Mouse (Mus musculus): Measurements from ENCODE around the gene Map2k5.
A peak's percentile ranks its signal among the peaks of the same experiment; 100 is the strongest.

The Map2k5 gene

DNA sequence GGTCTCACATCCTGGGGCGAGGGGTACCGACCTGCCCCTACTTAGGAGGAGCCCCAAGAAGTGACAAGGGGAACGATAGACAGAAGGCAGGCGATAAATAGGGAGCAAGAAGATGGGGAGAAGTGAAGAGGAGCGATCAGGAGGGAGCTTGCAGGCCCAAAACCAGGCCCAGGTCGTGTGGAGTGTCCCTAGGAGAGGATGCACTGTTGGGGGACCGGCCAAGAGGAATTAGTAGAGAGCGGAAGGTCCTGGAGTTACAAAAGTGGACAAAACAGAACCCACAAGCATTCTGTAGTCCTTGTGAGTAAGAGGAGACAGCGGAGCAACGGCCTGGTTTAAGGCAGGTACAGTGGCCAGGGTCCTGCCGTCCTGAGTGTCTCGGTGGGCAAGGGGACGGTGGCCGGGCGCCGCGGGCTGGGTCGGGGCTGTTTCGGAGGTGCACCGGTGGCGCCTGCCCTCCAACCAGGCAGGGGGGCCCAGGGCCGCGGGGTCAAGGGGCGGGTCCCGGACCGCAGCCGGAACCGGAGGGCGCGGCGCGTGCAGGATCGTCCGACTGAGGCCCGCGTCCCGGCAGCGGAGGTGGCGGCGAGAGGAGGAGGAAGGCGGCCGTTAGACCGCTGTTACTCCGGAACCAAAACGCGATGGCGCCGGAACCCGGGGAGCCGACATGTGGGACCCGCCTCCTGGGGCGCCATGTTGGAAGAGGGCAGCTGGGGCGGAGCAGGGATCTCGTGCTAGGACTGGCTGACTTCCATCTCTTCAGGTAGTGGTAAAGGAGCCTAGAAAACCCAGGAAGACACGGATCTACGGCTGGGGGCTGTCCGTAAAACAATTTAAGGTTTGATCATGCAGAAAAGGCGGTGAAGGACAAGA, at the start of gene Map2k5:
TSS of gene Map2k5 (minus strand) at position 633 of the 873 bp plus-strand sequence.
- DNase-seq (ENCODE audit: extremely low spot score) = peak; percentile 92

DNA sequence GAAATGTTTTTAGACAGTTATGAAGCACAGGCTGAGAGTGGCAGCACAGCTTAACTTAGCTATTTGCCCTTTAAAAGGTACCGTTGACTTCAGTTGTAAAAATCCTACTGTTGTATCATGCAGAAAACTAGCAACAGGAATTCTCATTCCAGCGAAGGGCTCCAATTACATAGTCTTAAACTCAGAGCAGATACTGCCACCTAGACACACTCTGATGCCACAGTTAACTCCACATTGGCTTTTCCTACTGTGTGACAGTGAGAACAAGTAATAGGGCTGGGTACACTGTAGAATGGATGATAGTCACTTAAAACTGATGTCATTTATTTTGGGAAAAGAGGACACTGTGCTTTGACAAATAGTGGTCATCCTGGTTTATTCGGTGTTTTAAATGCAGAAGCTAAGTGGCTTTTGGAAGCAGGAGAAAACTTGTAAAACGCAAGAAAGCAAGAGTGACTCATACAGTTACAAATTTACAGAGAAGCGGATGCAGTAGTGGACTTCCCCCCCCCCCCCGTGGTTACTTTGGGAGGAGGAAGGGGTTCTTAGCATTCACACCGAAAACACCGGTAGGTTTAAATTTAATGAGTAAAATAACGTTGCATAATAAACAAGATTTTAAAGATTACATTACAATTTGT, 43.5 kb upstream of the Map2k5 start:
- no peak for DNase-seq (ENCODE audit: extremely low spot score)

DNA sequence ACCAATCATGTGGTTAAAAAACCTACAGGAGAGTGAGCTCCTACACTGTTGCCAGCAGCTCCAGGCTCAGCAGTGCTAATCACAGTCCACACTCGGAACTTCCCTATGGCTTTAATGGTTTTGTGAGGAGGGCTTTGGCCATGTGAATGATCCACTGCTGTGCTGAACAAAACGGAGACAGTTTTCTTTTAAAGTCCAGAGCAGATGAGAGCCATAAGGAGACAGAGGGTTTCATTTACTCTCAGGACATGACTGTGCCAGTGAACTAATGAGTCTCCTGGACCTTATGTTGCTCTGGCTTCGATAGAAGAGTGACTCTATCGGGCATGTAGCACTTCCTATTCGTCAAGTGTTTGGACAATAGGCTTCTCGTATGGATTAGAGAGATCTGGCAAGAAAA, 42.7 kb upstream of the Map2k5 start:
- no peak for DNase-seq (ENCODE audit: extremely low spot score)

DNA sequence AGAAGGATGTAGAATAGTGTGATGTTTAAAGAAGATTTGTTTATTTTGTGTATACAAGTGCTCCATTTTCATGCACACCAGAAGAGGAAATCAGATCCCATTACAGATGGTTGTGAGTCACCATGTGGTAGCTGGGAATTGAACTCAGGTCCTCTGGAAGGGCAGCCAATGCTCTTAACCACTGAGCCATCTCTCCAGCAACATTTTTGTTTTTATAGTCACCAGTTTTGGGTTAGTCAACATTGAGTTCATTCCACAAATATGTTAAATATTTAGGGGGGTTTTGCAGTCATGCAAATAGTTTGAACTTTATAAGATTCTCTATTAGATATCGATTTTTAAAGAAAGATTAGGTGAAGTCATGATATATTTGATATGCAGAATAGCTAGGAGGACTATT, 22.5 kb upstream of the Map2k5 start:
- DNase-seq (ENCODE audit: extremely low spot score) = no peak

DNA sequence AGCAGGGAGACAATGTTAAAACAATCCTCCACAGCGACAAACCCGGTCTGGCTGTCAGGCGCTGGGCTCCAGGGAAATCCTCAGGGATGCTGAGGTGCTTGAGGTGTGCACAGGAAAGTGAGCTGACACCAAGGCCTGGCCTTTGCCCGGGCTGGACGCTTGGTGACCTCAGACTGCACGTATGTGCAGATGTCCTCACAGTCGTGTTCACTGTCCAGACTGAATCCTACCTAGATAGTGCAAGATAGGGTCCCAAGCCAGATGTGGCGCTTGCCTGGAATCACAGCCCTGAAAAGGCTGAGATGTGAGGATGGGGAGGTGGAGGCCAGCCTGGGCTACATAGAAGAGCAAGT, 21.7 kb upstream of the Map2k5 start:
- no peak for DNase-seq (ENCODE audit: extremely low spot score)

DNA sequence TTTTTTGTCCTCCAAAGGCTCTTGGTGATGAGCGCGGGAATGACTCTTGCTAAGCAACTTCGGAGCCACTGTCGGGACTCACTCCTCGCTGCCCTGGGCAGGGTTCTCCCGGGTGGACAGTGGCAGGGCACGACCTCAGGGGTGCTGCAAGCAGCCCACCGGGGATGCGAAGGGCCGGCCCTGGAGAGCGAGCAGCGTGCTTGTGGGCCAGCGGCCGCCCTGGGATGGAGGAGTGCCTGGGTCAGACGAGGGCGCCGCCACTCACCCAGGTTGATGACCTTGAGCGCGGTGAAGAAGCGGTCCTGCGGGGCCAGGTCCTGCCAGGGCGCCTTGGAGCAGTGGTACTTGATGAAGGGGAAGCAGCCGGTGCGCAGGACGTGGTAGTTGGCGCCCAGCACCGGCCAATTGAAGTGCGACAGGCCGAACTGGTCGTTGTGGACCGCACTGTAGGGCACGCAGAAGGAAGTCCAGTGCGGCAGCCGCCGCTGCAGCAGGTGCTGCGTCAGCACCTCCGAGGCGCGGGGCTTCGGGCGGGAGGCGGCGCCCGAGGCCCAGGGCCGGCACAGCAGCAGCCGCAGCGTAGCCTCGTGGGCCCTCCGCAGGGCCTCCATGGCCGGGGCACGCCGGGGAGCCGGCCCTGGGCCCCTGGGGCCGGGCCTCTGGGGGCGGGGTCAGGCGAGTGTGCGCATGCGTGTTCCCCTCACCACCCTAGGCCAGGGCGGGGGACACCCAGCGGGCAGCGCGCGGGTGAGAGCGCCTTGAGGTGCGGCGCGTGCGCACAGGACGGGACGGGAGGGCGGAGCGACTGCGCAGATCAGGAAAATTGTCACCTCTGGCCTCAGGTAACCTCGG, 21.1 kb upstream of the Map2k5 start, which contains the start of gene 2300009A05Rik:
TSS of gene 2300009A05Rik (minus strand) at position 636 of the 852 bp plus-strand sequence.
- peak; percentile 96 for DNase-seq (ENCODE audit: extremely low spot score)

DNA sequence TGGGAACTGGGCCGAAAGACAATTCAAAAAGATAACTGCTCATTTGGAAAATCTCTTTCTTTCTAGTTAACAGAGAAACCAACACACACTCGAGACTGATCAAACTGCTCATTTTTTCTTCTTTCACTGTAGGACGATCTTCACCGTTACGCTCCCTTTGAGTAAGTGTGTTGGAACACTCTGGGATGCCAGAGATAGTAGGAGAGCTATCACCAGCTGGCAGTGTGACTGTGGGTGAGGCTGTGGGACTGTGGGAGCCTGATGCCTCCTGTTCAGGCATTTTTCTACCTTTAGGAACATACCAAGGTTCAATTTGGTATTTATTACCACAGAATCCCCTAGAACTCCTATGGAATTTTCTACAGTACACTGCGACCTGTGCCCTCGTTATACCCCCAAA, 17.9 kb upstream of the Map2k5 start:
- no peak for DNase-seq (ENCODE audit: extremely low spot score)

DNA sequence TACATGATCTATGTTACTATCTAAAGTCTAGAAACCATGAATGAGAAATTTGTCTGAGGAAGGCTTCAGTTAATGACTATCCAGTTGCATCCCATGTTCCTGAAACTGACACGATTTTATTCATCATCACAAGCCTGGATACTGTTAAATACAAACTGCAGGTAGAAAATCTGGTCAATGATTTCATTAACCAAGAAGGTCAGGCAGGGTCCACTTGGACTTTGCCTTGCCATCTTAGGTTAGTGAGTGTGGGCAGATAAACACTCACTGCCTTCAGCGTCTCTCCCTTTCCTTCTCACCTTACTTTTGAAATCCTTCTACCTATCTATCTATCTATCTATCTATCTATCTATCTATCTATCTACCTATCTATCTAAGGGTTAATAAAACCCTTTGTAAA, 13.6 kb upstream of the Map2k5 start:
- DNase-seq (ENCODE audit: extremely low spot score) = no peak

DNA sequence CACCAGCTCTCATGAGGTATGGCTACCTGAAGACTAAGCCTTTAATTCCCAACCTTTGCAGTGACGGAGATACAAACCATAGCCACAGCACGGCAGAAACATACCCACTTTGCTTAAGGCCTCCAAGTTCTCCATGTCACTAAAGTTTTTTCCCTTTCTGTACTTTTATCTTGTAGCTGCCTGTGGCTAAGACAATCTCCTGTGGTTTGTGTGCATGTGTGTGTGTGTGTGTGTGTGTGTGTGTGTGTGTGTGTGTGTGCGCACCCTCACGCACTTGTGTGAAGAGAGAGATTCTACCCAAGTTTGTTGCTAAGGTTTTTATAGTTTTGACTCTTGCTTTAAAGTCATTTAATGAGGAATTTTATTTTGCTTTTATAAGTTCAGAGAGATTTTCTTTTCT, 5.1 kb upstream of the Map2k5 start:
- no peak for DNase-seq (ENCODE audit: extremely low spot score)

DNA sequence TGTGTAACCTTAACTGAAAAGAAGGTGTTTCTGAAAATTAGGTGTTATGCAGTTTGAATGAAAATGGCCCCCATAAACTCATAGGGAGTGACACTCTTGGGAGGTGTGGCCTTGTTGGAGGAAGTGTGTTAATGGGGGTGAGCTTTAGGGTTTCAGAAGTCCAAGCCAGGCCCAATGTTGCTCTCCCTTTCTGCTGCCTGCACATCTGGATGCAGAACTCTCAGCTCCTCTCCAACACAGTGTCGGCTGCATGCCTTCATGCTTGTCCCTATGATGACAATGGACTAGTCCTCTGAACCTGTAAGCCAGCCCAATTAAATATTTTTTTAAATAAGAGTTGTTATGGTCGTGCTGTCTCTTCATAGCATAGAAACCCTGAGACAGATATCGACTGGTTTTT, 2.6 kb upstream of the Map2k5 start:
- DNase-seq (ENCODE audit: extremely low spot score) = no peak

DNA sequence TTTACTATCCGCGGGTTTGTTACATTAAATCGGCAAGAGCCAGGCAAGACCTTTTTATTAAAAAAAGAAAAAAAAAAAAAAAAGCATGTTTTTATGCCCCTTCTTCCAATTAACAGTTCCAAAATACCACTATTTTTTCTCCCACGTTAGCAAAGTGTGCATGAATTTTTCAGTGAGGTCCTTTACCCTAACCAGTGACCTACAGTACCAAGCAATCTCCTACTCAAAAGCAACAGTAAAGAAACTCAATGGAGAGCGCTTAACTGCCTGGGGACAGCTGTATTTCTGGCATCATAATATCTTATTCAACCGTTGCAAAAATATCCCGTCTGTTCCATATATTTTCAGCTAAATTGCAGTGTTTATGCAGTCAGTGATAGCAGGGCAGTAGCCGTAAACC, 472 bp upstream of the Map2k5 start:
- peak; percentile 7 for DNase-seq (ENCODE audit: extremely low spot score)

DNA sequence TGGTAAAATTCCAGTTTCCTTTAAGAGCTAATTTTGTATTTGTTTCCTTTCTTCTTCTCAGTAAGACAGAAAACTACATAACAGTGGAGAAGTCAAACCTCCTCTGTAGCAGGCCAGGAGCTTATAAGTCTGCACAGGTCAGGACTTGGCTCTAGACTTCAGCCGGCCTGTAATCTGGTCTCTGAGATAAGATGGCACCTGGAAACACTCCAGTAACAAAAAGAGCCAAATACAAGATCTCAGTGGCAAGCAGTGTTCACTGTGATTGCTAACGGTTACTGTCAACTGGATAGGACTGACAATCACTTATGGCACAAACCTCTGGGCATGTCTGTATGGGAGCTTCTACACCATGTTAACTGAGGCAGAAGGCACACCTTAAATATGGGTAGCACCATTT, 4.4 kb downstream of the Map2k5 start:
- DNase-seq (ENCODE audit: extremely low spot score) = no peak

DNA sequence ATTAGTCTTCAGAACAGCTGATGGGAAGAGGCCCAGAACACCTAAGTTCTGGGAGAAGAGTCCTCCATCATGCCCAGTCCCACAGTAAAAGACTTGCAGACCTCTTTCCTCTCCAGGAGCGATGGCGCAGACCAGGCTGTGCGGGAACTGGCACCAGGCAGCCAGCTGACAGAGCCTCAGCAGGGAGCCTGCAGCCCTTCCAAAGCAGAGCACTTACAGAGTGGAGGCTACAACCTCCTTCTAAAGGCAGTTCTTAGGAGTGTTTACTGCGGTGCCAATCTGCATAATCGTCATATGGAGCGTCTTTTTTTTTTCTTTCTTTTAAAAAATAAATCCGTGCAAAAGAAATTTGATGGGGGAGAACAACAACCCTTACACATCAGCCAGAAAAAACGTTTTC, 5.2 kb downstream of the Map2k5 start:
- DNase-seq (ENCODE audit: extremely low spot score) = no peak

DNA sequence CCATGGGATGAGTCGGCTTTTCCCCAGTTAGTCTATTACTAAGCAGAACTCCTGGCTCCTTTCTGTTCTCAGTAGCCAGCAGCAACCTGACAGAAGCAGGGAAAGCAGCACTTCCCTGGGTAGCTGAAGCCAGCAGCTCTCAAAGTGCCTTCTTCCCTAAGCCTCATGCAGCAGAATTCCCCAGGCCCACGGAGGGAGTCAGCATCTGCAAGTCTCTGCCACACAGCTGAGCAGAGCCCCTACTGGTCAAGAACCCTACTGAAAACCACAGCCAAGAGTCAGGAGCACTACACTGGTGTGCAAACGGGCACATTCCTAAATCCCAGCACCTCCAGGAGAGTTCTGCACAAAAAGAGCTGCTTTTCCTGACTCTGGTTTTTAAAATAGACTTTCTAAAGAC, 17.3 kb downstream of the Map2k5 start:
- DNase-seq (ENCODE audit: extremely low spot score) = no peak

DNA sequence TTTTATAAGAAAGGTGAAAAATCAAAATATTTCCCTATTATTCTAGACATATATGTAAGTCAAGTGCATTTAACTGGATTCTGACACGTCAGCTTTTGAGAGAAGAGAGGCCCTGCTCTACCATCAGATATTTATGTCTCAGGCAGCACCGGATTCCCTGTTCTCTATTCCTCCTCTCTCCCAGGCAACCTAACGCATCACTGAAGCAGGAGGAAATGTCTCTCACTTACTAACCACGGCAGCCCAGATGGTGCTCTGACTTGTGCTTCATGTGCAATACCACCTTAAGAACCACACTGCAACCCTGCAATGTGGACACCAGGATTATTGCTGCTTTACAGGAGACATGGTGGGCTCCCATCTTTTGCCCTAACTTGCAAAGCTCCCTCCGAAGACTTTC, 18.7 kb downstream of the Map2k5 start:
- no peak for DNase-seq (ENCODE audit: extremely low spot score)

DNA sequence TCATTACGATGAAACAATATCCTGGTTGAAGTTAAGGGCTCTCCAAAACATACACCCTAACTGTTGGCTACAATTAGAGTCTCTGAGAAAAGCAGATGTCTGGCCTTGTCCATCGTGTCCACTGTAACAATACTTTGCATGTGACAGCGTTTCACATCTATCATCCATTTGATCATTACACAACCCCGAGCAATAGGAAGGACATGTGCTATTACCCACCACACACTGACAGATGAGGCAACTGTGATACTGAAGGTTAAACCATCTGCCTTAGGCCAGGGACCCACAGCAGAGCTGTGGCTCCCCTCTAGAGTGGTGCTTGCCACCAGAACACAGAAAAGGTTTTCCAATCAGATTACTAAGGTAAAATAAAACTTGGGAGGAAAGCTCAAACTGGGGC, 21.0 kb downstream of the Map2k5 start:
- DNase-seq (ENCODE audit: extremely low spot score) = no peak

DNA sequence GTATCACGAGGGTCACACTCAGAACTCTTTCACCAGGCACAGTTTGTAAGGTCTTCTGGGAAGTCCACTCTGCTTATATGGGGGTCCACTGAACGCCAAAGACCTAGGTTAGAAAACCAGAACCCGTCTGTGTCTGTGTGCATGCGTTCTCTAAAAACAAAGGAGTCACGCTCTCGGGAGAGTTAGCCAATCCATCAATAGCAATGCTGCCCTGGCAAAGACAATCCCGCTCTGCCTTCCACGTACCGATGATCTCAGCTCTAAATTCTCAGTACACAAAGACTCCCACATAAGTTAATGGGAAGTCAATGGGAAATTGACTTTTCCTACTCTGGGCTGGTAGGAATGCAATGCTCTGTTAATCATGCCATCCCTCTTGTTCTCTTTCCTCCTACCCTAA, 21.4 kb downstream of the Map2k5 start:
- DNase-seq (ENCODE audit: extremely low spot score) = no peak

DNA sequence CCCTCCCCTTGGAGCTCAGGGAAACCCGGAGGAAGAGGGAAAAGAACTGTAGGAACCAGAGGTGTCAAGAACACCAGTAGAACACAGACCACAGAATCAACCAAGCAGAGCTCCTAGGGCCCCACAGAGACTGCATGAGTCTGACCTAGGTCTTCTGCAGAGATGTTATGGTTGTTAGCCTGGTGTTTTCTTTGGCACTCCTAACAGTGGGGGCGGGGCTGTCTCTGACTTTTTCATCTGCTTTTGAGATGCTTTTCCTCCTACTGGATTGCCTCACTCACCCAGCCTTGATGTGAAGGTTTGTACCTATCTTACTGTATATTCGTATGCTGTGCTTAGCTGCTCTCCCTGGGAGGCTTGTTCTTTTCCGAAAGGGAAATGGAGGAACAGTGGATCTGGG, 23.5 kb downstream of the Map2k5 start:
- no peak for DNase-seq (ENCODE audit: extremely low spot score)

DNA sequence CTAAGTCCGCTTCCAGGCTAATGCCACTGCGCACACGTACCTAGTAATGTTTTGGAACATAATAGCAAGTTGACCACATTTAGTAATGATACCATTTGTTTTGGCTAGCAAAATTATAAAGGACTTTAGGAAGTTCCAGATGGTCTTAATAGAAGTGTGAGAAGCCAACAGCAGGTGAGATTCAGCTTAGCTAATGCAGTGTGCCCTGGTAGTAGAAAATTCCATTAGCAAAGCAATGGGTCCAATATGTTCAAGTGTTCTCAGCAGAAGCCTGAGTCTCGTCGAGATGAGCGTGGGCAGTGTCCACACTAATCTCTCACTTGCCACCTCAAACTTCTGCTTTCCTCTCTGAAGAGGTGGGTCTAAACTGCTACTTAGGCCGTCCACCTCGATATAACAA, 27.7 kb downstream of the Map2k5 start:
- DNase-seq (ENCODE audit: extremely low spot score) = no peak

DNA sequence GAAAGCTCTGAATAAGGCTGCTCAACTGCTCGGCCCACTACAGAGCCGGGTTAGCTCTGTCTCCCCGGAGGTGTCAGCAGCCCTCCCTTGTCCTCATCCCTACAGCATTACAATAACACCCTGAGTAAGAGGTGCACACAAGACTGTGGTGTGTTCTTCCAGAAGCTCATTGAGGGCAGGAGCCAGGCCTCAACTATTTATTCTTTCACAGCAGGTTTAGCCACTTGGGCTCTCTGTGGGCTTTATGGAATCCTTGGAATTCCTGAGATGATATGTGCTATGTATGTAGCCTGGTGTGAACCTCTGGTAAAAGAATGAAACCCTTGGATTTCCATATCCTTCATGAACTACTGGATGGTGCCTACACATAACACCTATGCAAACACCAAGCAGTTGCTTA, 28.5 kb downstream of the Map2k5 start:
- no peak for DNase-seq (ENCODE audit: extremely low spot score)

DNA sequence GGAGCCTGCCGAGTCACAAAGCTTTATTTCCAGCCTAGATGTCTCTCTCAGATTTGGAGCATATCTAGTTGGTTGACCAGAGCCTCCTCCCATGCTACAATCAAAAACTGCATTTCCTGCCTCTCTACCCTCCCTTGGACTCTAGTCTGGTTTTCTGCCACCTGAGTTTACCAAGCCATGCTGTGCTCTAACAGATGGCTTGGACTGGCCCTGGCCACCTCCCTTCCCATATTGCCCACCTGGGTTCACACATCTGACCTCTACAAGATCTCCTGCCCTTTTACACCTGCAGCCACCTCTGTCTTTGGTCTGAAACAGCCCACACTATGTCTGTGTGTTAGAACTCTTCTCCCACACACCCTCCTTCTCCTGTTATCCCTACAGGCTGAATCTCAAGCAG, 29.6 kb downstream of the Map2k5 start:
- no peak for DNase-seq (ENCODE audit: extremely low spot score)

DNA sequence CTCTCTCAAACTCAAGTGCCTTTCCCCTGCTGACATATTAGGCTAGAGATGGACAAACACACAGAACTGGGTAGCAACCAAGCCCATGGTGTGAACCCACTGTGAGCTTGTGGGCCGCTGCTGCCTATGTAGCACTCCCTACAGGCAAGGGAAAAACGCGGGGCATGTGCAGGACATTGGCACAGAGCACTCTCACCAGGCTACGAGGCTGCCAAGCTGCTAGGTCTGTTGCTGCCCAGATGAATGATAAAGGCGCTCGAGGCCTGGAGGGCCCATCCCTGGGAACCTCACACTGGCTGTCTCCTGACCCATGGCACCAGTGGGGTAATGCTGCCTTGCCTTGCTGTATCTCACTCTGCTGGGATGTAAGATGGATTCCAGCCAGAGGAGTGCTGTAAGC, 31.7 kb downstream of the Map2k5 start:
- no peak for DNase-seq (ENCODE audit: extremely low spot score)

DNA sequence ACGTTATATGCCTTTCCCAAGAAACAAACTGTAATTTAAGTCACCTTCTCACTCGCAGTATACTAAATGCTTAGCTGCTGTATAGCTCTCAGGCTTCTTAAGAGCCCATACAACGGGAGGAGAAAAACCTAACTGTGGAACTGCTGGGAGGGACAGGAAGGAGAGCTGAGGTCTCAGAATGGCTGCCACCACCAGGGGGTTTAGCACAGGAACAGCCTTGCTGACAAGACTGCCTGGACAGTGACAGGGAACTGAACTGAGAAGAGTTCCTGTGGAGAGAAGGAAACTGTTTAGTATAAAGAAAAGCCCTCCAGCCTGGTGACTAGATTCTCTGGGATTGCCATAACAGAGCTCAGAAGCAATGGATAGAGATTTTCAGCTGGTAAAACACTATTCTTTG, 35.9 kb downstream of the Map2k5 start:
- no peak for DNase-seq (ENCODE audit: extremely low spot score)
